Mouse (Mus musculus) splenic B cell, adult 2 months (primary cell): Measurements from ENCODE around the gene Gpr63.
"Not testable (repeated sequence)": the region's sequence is repeated elsewhere in the genome, so short reads cannot be mapped to it uniquely, and the experiment has no call there.

Experiments used
- DNase-seq: peaks from one replicate; pipeline ENCODE4 v3.0.0-alpha.2; 2011; ENCODE audit warnings: low read depth, low spot score
- H3K27me3 ChIP-seq: 2 replicates; pipeline ENCODE4 v1.6.1; 2012; ENCODE audit warnings: mild to moderate bottlenecking, low read length, moderate library complexity, mixed read lengths; ENCODE audit not compliant: control insufficient read depth, poor library complexity, insufficient read depth, severe bottlenecking
- H3K36me3 ChIP-seq: 2 replicates; pipeline ENCODE4 v1.6.1; 2012; ENCODE audit warnings: mild to moderate bottlenecking, low read length, moderate library complexity, mixed read lengths; ENCODE audit not compliant: control insufficient read depth, poor library complexity, insufficient read depth, severe bottlenecking

Gpr63 gene

GRCm38 (mm10) chr4:25015017-25015655 lies 48.9 kb downstream of the Gpr63 start:
- DNase-seq, result no peak
- Histone ChIP-seq H3K27me3 (no peaks in the 10 kb centered on the region), H3K36me3 (no peaks in the 10 kb centered on the region)

GRCm38 (mm10) chr4:25028252-25028651 lies 62.0 kb downstream of the Gpr63 start:
- Histone ChIP-seq H3K27me3 (no peaks in the 10 kb centered on the region), H3K36me3 (no peaks in the 10 kb centered on the region)
- DNase-seq, result no peak

- no peaks in the 10 kb centered on the region for H3K36me3 ChIP-seq
- no peak for DNase-seq
- H3K27me3 ChIP-seq, result no peaks in the 10 kb centered on the region
Observed at GRCm38 (mm10) chr4:25028752-25029151, 62.5 kb downstream of the Gpr63 start.

GRCm38 (mm10) chr4:25029875-25030274 lies 63.7 kb downstream of the Gpr63 start:
- H3K27me3 ChIP-seq, result no peaks in the 10 kb centered on the region
- DNase-seq, result no peak
- no peaks in the 10 kb centered on the region for H3K36me3 ChIP-seq

- no peaks in the 10 kb centered on the region for H3K36me3 ChIP-seq
- DNase-seq, result no peak
- no peaks in the 10 kb centered on the region for H3K27me3 ChIP-seq
Observed at GRCm38 (mm10) chr4:25035158-25035791, 69.1 kb downstream of the Gpr63 start.

DNA sequence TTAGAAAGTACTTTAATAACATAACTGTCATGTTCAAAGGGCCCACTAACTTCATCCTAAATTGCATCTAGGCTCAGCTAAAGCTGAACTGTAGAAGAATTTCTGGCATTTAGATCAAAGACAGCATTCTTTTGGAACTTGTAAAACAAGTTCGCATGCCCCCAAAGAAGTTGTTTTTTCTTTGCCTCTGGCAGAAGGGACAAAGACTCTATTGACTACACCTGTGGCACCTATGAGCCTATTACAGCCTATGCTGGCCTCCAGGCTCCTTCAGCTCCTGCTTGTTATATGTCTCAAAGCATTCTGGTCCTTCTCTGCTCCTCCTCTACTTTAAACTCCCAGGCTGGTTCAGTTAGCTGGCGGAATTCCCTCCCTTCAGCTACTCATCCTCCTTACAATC lies 69.6 kb downstream of the Gpr63 start:
- Histone ChIP-seq H3K36me3 (no peaks in the 10 kb centered on the region), H3K27me3 (no peaks in the 10 kb centered on the region)
- DNase-seq, result no peak

- H3K27me3 ChIP-seq, result no peaks in the 10 kb centered on the region
- no peaks in the 10 kb centered on the region for H3K36me3 ChIP-seq
- DNase-seq, result no peak
Observed at GRCm38 (mm10) chr4:25037260-25037659, 71.1 kb downstream of the Gpr63 start.

DNA sequence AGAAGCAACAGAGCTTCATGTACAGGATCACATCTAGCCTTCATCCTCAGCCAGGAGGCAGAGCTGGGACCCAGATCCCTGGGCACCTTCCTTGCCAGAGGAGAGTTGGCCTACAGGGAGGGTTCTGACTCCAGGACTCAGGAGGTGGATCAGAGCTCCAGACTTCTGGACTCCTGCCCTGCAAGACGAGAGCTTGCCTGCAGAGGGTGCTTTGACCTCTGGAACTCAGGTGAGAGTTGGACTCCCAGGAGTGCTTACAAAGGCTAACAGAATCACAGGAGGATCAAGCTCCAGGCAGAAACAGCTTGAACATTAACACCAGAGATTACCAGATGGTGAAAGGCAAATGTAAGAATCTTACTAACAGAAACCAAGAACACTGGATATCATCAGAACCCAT lies 89.3 kb downstream of the Gpr63 start:
- not testable (repeated sequence) for H3K36me3 ChIP-seq, H3K27me3 ChIP-seq, DNase-seq
